Mouse (Mus musculus) liver, embryonic 15.5 days (tissue): ENCODE measurements around the gene Ino80d. TPM values are rescaled to one million over a fixed set of nuclear protein-coding genes. Genes with fewer than 3 reads are reported as not detected.

Experiments
- ATAC-seq: fragments of 200-750 bp; cut with Nextera tagmentation; 2 replicates; pipeline ENCODE4 v1.8.0; 2017; ENCODE audit warnings: moderate number of reproducible peaks, mild to moderate bottlenecking, moderate library complexity; ENCODE audit not compliant: insufficient read depth
- H3K27ac ChIP-seq: fragments of 300-500 bp; sonication (generic); replicated peaks from 2 replicates; pipeline ENCODE4 v1.5.1; 2015; ENCODE audit warnings: mild to moderate bottlenecking, inconsistent platforms
- H3K27me3 ChIP-seq: fragments of 300-500 bp; sonication (generic); 2 replicates; pipeline ENCODE4 v1.6.1; 2015; ENCODE audit warnings: mild to moderate bottlenecking, inconsistent platforms
- H3K36me3 ChIP-seq: fragments of 300-500 bp; sonication (generic); replicated peaks from 2 replicates; pipeline ENCODE4 v1.6.1; 2015; ENCODE audit warnings: moderate library complexity, mild to moderate bottlenecking, inconsistent platforms
- H3K4me1 ChIP-seq: fragments of 300-500 bp; sonication (generic); replicated peaks from 2 replicates; pipeline ENCODE4 v1.6.1; 2015; ENCODE audit warnings: inconsistent platforms
- H3K4me2 ChIP-seq: fragments of 300-500 bp; sonication (generic); 2 replicates; pipeline ENCODE4 v1.6.1; 2015; ENCODE audit warnings: moderate library complexity, mild to moderate bottlenecking, inconsistent platforms
- H3K4me3 ChIP-seq: fragments of 300-500 bp; sonication (generic); replicated peaks from 2 replicates; pipeline ENCODE4 v1.5.1; 2015; ENCODE audit warnings: mild to moderate bottlenecking, inconsistent platforms
- H3K9ac ChIP-seq: fragments of 300-500 bp; sonication (generic); 2 replicates; pipeline ENCODE4 v1.6.1; 2015; ENCODE audit warnings: moderate library complexity, mild to moderate bottlenecking, inconsistent platforms
- H3K9me3 ChIP-seq: fragments of 300-500 bp; sonication (generic); replicated peaks from 2 replicates; pipeline ENCODE4 v1.6.1; 2016; ENCODE audit warnings: inconsistent platforms
- WGBS: fragments of 180-500 bp; shearing (Covaris S2); methylation state at CpG from one replicate; pipeline ENCODE4 v1.1.7; 2015; ENCODE audit warnings: mixed read lengths; ENCODE audit not compliant: insufficient replicate concordance; 5-methylcytosine and 5-hydroxymethylcytosine counted together
- polyA plus RNA-seq: library from polyadenylated mRNA; unstranded; fragments of >200 nt; fragmentation: Nextera tagmentation; extraction: Ambion mirVana; gene quantifications from 2 replicates; pipeline ENCODE4 v1.2.1, GENCODE M21; 2015

The Ino80d gene
- polyA plus RNA-seq, 1 experiment from 2014 or later: 4.6 TPM

GRCm38 (mm10) chr1:62986267-62986666, 128.2 kb downstream of the Ino80d start:
- peaks cover 3% of the 10 kb centered on the region; the same call in 1 of the 2 replicates for H3K4me1 ChIP-seq
- H3K4me3 ChIP-seq: no peak overlapping the region
- no peaks in the 10 kb centered on the region for H3K36me3 ChIP-seq
- WGBS: 18% methylated on average over 7 of the region's 7 CpGs
- ATAC-seq: no peak
- no peaks in the 10 kb centered on the region for H3K9me3 ChIP-seq
- no peak overlapping the region for H3K27ac ChIP-seq
- peak overlapping the region; percentile 36 for H3K4me2 ChIP-seq
- H3K27me3 ChIP-seq: no peaks in the 10 kb centered on the region
- no peak overlapping the region for H3K9ac ChIP-seq

DNA sequence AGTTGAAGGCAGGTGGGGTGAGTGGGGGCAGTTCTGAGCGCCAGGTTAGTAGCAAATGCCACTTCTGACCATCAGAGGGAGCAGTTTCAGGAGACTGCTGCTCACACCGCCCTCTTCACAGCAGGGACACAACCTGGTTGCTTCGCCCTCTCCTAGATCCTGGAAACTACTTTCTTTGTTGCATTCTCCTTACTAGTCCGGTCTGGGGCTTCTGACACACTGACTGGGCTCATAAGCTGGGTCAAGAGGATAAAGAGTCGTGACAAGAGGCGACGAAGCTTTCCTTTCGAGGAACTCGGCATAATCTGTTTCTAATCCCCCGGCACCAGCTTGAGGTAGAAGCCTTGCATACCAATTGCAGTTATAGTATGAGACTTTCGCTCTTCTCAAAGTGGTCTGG, 129.9 kb downstream of the Ino80d start:
- H3K4me2 ChIP-seq: peak overlapping the region; percentile 37
- ATAC-seq: no peak
- 28% methylated on average over 11 of the region's 11 CpGs for WGBS
- no peaks in the 10 kb centered on the region for H3K9me3 ChIP-seq
- no peak overlapping the region for H3K4me3 ChIP-seq
- no peaks in the 10 kb centered on the region for H3K27me3 ChIP-seq
- H3K36me3 ChIP-seq: no peaks in the 10 kb centered on the region
- peaks cover 3% of the 10 kb centered on the region; the same call in 1 of the 2 replicates for H3K4me1 ChIP-seq
- no peak overlapping the region for H3K27ac ChIP-seq
- no peak overlapping the region for H3K9ac ChIP-seq

- Histone ChIP-seq H3K4me1 (no peaks in the 10 kb centered on the region), H3K27me3 (no peaks in the 10 kb centered on the region), H3K4me3 (no peak overlapping the region), H3K27ac (no peak overlapping the region), H3K4me2 (no peak overlapping the region), H3K36me3 (no peaks in the 10 kb centered on the region), H3K9ac (no peak overlapping the region), H3K9me3 (no peaks in the 10 kb centered on the region)
- WGBS: 51% methylated on average over 3 of the region's 3 CpGs
- peak; percentile 58 for ATAC-seq
Observed at GRCm38 (mm10) chr1:62976742-62977141, 137.7 kb downstream of the Ino80d start.

GRCm38 (mm10) chr1:62966885-62967284, 147.6 kb downstream of the Ino80d start:
- no peak for ATAC-seq
- H3K27me3 ChIP-seq: no peaks in the 10 kb centered on the region
- no peaks in the 10 kb centered on the region for H3K36me3 ChIP-seq
- no peak overlapping the region for H3K9ac ChIP-seq
- no peak overlapping the region for H3K4me2 ChIP-seq
- no peaks in the 10 kb centered on the region for H3K9me3 ChIP-seq
- no peak overlapping the region for H3K27ac ChIP-seq
- no peak overlapping the region for H3K4me3 ChIP-seq
- 12% methylated on average over 5 of the region's 5 CpGs for WGBS
- H3K4me1 ChIP-seq: no peaks in the 10 kb centered on the region

- no peak for ATAC-seq
- H3K27ac ChIP-seq: no peak overlapping the region
- no peak overlapping the region for H3K9ac ChIP-seq
- H3K4me1 ChIP-seq: no peaks in the 10 kb centered on the region
- H3K27me3 ChIP-seq: no peaks in the 10 kb centered on the region
- H3K36me3 ChIP-seq: no peaks in the 10 kb centered on the region
- no peak overlapping the region for H3K4me2 ChIP-seq
- WGBS: 31% methylated on average over 6 of the region's 6 CpGs
- no peak overlapping the region for H3K4me3 ChIP-seq
- H3K9me3 ChIP-seq: no peaks in the 10 kb centered on the region
Observed at GRCm38 (mm10) chr1:62964291-62964690, 150.2 kb downstream of the Ino80d start.

GRCm38 (mm10) chr1:62956942-62957645, 157.4 kb downstream of the Ino80d start:
- 32% methylated on average over 1 of the region's 1 CpGs for WGBS
- ATAC-seq: no peak
- Histone ChIP-seq H3K9ac (no peak overlapping the region), H3K4me1 (no peaks in the 10 kb centered on the region), H3K9me3 (no peaks in the 10 kb centered on the region), H3K36me3 (no peaks in the 10 kb centered on the region), H3K4me2 (no peak overlapping the region), H3K27ac (no peak overlapping the region), H3K27me3 (no peaks in the 10 kb centered on the region), H3K4me3 (no peak overlapping the region)

DNA sequence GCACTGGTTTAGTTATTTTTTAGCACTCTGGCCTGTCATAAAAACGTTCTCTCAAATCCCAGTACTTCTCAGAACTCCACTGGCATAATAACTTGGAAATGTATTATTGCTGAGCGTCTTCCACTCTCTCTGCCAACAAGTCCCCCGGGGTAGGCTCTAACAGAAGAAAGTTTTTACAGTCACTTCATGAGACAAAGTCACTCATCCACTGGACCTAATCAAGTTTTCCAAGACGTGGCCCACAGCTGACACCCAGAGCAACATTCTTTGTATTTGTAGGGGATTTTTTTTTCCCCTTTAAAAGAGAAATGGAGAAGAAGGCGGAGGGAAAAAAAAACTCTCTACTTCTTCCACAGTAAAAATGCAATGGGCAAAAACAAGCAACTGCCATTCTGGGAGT, 157.9 kb downstream of the Ino80d start:
- Histone ChIP-seq H3K4me2 (no peak overlapping the region), H3K36me3 (no peaks in the 10 kb centered on the region), H3K4me3 (no peak overlapping the region), H3K27me3 (no peaks in the 10 kb centered on the region), H3K9ac (no peak overlapping the region), H3K9me3 (no peaks in the 10 kb centered on the region), H3K4me1 (no peaks in the 10 kb centered on the region), H3K27ac (no peak overlapping the region)
- WGBS: 59% methylated on average over 5 of the region's 5 CpGs
- ATAC-seq: no peak

DNA sequence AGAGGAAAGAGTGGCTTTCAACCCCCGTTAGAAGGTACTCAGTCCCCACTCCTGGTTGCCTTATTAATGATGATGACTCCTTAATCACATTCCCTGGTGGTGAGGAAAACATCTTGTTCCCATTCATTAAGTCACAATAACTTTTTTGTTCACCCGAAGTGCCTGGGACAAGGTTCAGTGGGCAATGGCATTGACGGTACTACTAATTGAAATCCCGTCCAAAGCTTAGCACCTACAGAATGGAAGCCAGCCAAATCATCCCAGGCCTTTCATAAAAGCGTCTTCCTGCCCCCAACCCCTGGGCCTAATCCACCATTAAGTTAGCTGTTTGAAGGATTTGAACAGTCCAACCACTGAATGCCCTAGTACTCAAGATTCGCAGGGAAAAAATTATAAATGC, 159.1 kb downstream of the Ino80d start:
- no peak overlapping the region for H3K4me2 ChIP-seq
- H3K9ac ChIP-seq: no peak overlapping the region
- no peak overlapping the region for H3K27ac ChIP-seq
- H3K4me3 ChIP-seq: no peak overlapping the region
- no peaks in the 10 kb centered on the region for H3K9me3 ChIP-seq
- H3K27me3 ChIP-seq: no peaks in the 10 kb centered on the region
- WGBS: 73% methylated on average over 6 of the region's 6 CpGs
- H3K4me1 ChIP-seq: no peaks in the 10 kb centered on the region
- H3K36me3 ChIP-seq: no peaks in the 10 kb centered on the region
- no peak for ATAC-seq

DNA sequence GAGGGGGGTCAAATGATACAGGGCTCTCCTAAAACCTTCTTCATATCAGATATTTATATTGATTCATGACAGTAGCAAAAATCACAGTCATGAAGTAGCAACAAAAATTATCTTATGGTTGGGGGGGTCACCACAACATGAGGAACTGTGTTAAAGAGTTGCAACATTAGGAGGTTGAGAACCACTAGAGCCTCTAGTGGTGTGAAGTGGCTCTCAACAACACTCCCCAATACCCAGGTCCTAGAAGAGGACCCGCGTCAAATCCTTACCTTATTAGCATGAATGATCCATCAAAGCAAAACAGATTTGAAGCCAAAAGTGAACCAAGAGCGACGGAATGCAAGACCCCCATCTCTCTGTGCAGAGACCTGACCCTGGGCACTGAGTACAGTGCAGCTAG, 161.4 kb downstream of the Ino80d start:
- Histone ChIP-seq H3K4me2 (no peak overlapping the region), H3K36me3 (no peaks in the 10 kb centered on the region), H3K27me3 (no peaks in the 10 kb centered on the region), H3K9ac (no peak overlapping the region), H3K4me1 (no peaks in the 10 kb centered on the region), H3K4me3 (no peak overlapping the region), H3K27ac (no peak overlapping the region), H3K9me3 (no peaks in the 10 kb centered on the region)
- WGBS: 76% methylated on average over 4 of the region's 4 CpGs
- no peak for ATAC-seq

DNA sequence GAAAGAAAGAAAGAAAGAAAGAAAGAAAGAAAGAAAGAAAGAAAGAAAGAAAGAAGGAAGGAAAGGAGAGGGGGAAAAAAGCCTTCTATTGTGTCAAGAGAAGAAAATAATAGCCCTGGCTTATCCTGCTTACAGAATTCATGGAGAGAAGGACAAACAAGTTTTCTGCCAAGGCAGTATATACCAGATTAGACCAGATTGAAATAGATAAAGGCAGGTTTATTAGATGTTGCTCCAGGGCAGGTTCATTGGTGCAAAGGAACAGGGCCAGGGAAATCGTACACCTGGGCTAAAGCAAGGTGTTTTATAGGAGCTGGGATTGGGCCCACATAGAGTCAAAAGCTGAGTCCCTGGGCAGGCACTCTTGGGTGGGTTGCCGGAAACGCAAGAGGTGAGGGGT, 162.1 kb downstream of the Ino80d start:
- Histone ChIP-seq H3K36me3 (no peaks in the 10 kb centered on the region), H3K27me3 (no peaks in the 10 kb centered on the region), H3K4me1 (no peaks in the 10 kb centered on the region), H3K4me2 (no peak overlapping the region), H3K9ac (no peak overlapping the region), H3K4me3 (no peak overlapping the region), H3K9me3 (no peaks in the 10 kb centered on the region), H3K27ac (no peak overlapping the region)
- ATAC-seq: no peak
- 54% methylated on average over 3 of the region's 3 CpGs for WGBS

GRCm38 (mm10) chr1:62951067-62951809, 163.2 kb downstream of the Ino80d start:
- H3K4me3 ChIP-seq: no peak overlapping the region
- 50% methylated on average over 7 of the region's 7 CpGs for WGBS
- no peaks in the 10 kb centered on the region for H3K4me1 ChIP-seq
- no peak for ATAC-seq
- H3K9me3 ChIP-seq: no peaks in the 10 kb centered on the region
- H3K4me2 ChIP-seq: no peak overlapping the region
- no peak overlapping the region for H3K27ac ChIP-seq
- no peak overlapping the region for H3K9ac ChIP-seq
- no peaks in the 10 kb centered on the region for H3K27me3 ChIP-seq
- no peaks in the 10 kb centered on the region for H3K36me3 ChIP-seq
